Mouse (Mus musculus) layer of hippocampus, adult 6 months (tissue): ENCODE measurements around the gene Dll4. TPM values are rescaled to one million over a fixed set of nuclear protein-coding genes. Genes with fewer than 3 reads are reported as not detected.

ENCODE experiments used
- long read RNA-seq, 2 experiments: library from polyadenylated mRNA; unstranded; transcript quantifications; one replicate each; pipeline ENCODE4 v2.0.0; 2019 to 2020
- polyA plus RNA-seq: library from polyadenylated mRNA; unstranded; fragments of <200 nt; fragmentation: Nextera tagmentation; gene quantifications from 2 replicates; pipeline ENCODE4 v1.2.3, GENCODE M21; 2021

The Dll4 gene
- polyA plus RNA-seq = 0.70 and 0.78 TPM in 2 replicates
- long read RNA-seq, experiment 1, partial matches to known transcripts = 0 of 1 reads
- long read RNA-seq, experiment 1, other reads (novel, unspliced or antisense) = 0 of 1 reads
- long read RNA-seq, experiment 2, partial matches to known transcripts = 2 of 8 reads
- long read RNA-seq, experiment 2, other reads (novel, unspliced or antisense) = 2 of 8 reads

DNA sequence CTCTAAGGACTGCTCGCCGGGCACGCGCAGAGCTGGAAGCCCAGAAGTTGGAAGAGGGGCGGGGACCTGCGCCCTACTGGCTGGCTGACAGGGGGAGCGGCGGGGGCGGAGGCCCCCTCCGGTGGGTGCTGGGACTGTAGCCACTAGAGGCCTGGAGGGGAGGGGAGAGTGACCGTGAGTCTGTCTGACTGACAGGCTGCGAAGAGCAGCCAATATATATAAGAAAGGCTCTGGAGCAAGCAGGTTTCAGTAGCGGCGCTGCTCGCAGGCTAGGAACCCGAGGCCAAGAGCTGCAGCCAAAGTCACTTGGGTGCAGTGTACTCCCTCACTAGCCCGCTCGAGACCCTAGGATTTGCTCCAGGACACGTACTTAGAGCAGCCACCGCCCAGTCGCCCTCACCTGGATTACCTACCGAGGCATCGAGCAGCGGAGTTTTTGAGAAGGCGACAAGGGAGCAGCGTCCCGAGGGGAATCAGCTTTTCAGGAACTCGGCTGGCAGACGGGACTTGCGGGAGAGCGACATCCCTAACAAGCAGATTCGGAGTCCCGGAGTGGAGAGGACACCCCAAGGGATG is at the start of gene Dll4:
Gene Dll4 (plus strand): TSS at position 217 of the 576 bp plus-strand sequence.

DNA sequence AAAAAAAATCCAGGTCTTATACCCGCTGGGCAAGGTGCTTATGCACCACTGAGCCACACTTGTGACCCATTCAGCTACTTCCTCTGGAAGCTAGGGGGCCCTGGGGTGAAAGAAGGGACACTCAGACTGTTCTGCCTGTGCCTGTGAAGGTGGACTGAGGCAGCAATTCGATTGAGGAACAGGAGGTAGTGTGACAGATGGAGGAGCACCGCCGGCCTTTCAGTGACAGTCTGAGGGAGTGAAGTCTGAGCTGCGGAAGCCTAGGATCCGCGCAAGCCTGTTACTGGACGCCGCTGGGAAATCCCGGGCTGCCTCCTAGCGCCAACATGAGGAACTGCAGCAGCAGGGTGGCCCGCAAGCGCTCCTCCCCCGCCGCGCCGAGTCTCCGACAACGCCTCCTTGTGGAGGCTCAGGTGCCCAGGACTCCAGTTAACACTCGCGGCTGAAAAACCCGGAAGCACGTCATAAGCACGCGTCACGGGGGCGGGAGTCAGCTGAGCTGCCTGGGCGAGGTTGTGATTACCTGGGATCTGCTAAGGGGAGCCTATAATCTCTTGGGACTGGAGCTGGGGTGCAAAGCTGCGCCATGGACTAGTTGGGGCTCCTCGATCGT is 37.2 kb upstream of the Dll4 start, which contains the start of gene Vps18:
Gene Vps18 (plus strand): TSS at position 471 of the 613 bp plus-strand sequence.

DNA sequence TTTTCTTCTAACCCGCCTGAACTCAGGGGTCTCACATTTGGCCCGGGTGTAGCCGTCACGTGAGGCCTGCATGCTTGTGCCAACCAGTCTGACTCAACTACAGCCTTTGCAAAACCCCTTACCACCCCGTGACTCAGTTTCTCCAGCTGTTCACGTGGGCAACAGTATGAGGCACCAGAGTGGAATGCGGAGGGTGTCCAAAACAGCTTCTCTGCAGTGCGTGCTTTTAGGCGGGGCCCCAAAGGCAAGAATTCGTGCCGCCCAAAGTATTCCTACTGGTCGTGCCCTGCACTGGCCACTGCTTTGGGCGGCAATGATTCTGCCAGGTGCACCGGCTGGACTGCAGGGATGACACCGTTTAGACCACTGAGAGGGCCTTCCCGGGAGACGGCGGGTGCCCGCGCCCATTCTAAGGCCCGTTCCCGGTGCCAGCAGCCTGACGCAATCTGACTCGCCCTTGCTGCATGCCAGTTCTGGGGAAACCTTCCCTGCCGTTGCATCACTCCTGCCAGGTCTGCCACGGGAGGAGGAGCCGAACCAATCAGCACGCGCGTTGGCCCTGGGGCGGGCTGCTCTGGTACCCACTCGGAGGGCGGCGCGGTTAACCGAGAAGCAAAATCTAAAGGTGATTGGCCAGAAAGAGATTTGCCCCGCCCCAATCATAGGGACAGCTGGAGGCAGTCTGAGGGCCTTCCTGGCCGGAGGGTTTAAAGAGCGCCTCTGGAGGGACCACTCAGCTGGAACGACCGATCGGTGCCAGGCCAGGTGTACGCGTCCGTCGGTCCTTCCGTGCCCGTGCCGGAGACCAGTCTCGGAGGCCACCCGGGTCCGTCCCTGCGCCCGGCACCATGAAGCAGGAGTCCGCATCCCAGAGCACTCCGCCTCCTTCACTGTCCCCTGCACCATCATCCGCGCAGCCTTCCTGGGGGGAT is 25.2 kb downstream of the Dll4 start, which contains the start of gene Chac1:
Gene Chac1 (plus strand): TSS at position 675 of the 932 bp plus-strand sequence.

Other genes starting within 250 kb of the Dll4 start
- 0.28 and 0.62 TPM in 2 replicates for gene Rad51, start 213.0 kb upstream of the Dll4 start, polyA plus RNA-seq
- 41.6 and 42.2 TPM in 2 replicates for gene Rmdn3, start 168.8 kb upstream of the Dll4 start, polyA plus RNA-seq
- gene Gchfr, start 158.0 kb upstream of the Dll4 start, polyA plus RNA-seq = 3.5 and 4.3 TPM in 2 replicates
- gene Gm14137, start 151.3 kb upstream of the Dll4 start, polyA plus RNA-seq = 0.06 TPM in 1 of 2 replicates, not detected in the other
- 30.9 and 32.3 TPM in 2 replicates for gene Zfyve19, start 117.2 kb upstream of the Dll4 start, polyA plus RNA-seq
- gene Dnajc17, start 117.0 kb upstream of the Dll4 start, polyA plus RNA-seq = 18.3 and 19.4 TPM in 2 replicates
- not detected in 2 replicates for gene Ppp1r14d, start 95.9 kb upstream of the Dll4 start, polyA plus RNA-seq
- gene Spint1, start 88.4 kb upstream of the Dll4 start, polyA plus RNA-seq = 2.0 and 2.8 TPM in 2 replicates
- 9.0 and 10.5 TPM in 2 replicates for gene Rhov, start 54.5 kb upstream of the Dll4 start, polyA plus RNA-seq
- 14.4 and 14.7 TPM in 2 replicates for gene Vps18, start 37.0 kb upstream of the Dll4 start, polyA plus RNA-seq
- 13.7 and 14.0 TPM in 2 replicates for gene Chac1, start 25.4 kb downstream of the Dll4 start, polyA plus RNA-seq
- gene Ino80, start 151.9 kb downstream of the Dll4 start, polyA plus RNA-seq = 1.5 and 1.8 TPM in 2 replicates
- 0.10 and 0.44 TPM in 2 replicates for gene Exd1, start 221.8 kb downstream of the Dll4 start, polyA plus RNA-seq
- gene Chp1, start 221.9 kb downstream of the Dll4 start, polyA plus RNA-seq = 98.2 and 106 TPM in 2 replicates